Mouse (Mus musculus): Measurements from ENCODE around the gene Slc24a3. TPM values are rescaled to one million over a fixed set of nuclear protein-coding genes. Genes with fewer than 3 reads are reported as not detected.

Slc24a3 gene
- polyA plus RNA-seq, 1 experiment from 2014 or later = 2.9 TPM

- Histone ChIP-seq H3K4me2 (no peak overlapping the region), H3K36me3 (no peaks in the 10 kb centered on the region), H3K4me1 (no peaks in the 10 kb centered on the region), H3K27me3 (no peaks in the 10 kb centered on the region), H3K4me3 (no peak overlapping the region), H3K9ac (no peak overlapping the region), H3K9me3 (no peaks in the 10 kb centered on the region), H3K27ac (no peak overlapping the region)
- 18% methylated on average over 2 of the region's 2 CpGs for WGBS
- no peak for ATAC-seq (ENCODE audit: borderline replicate concordance, extremely low read depth, low FRiP score, low TSS enrichment)
Measured at GRCm38 (mm10) chr2:145291473-145291872, 123.9 kb downstream of the Slc24a3 start.

- Histone ChIP-seq H3K36me3 (no peaks in the 10 kb centered on the region), H3K9me3 (no peaks in the 10 kb centered on the region), H3K27ac (no peak overlapping the region), H3K4me3 (no peak overlapping the region), H3K4me1 (no peaks in the 10 kb centered on the region), H3K27me3 (no peaks in the 10 kb centered on the region), H3K9ac (no peak overlapping the region), H3K4me2 (no peak overlapping the region)
- WGBS = 95% methylated on average over 1 of the region's 1 CpGs
- no peak for ATAC-seq (ENCODE audit: borderline replicate concordance, extremely low read depth, low FRiP score, low TSS enrichment)
Measured at GRCm38 (mm10) chr2:145292196-145292595, 124.6 kb downstream of the Slc24a3 start.

GRCm38 (mm10) chr2:145292816-145293215, 125.3 kb downstream of the Slc24a3 start:
- no peak for ATAC-seq (ENCODE audit: borderline replicate concordance, extremely low read depth, low FRiP score, low TSS enrichment)
- H3K4me3 ChIP-seq = no peak overlapping the region
- no peak overlapping the region for H3K9ac ChIP-seq

GRCm38 (mm10) chr2:145296906-145297305, 129.4 kb downstream of the Slc24a3 start:
- Histone ChIP-seq H3K4me2 (no peak overlapping the region), H3K4me3 (no peak overlapping the region), H3K9ac (no peak overlapping the region), H3K36me3 (no peaks in the 10 kb centered on the region), H3K27ac (no peak overlapping the region), H3K27me3 (no peaks in the 10 kb centered on the region), H3K4me1 (no peaks in the 10 kb centered on the region), H3K9me3 (no peaks in the 10 kb centered on the region)
- 66% methylated on average over 1 of the region's 1 CpGs for WGBS
- ATAC-seq (ENCODE audit: borderline replicate concordance, extremely low read depth, low FRiP score, low TSS enrichment) = no peak

More at GRCm38 (mm10) chr2:145292816-145293215, 125.3 kb downstream of the Slc24a3 start:
- H3K4me2 ChIP-seq = no peak overlapping the region
- H3K9me3 ChIP-seq = no peaks in the 10 kb centered on the region
- H3K36me3 ChIP-seq = no peaks in the 10 kb centered on the region
- WGBS = 17% methylated on average over 1 of the region's 1 CpGs
- no peak overlapping the region for H3K27ac ChIP-seq
- H3K4me1 ChIP-seq = no peaks in the 10 kb centered on the region
- no peaks in the 10 kb centered on the region for H3K27me3 ChIP-seq

- Histone ChIP-seq H3K36me3 (no peaks in the 10 kb centered on the region), H3K27me3 (no peaks in the 10 kb centered on the region), H3K4me1 (no peaks in the 10 kb centered on the region), H3K9me3 (no peaks in the 10 kb centered on the region), H3K27ac (no peak overlapping the region), H3K9ac (no peak overlapping the region), H3K4me3 (no peak overlapping the region), H3K4me2 (no peak overlapping the region)
- WGBS = 64% methylated on average over 5 of the region's 5 CpGs
- no peak for ATAC-seq (ENCODE audit: borderline replicate concordance, extremely low read depth, low FRiP score, low TSS enrichment)
Measured at GRCm38 (mm10) chr2:145299914-145300699, 132.6 kb downstream of the Slc24a3 start.

GRCm38 (mm10) chr2:145307231-145307883, 139.8 kb downstream of the Slc24a3 start:
- Histone ChIP-seq H3K9ac (no peak overlapping the region), H3K4me3 (no peak overlapping the region), H3K9me3 (no peaks in the 10 kb centered on the region), H3K4me2 (no peak overlapping the region), H3K27me3 (no peaks in the 10 kb centered on the region), H3K36me3 (no peaks in the 10 kb centered on the region), H3K4me1 (no peaks in the 10 kb centered on the region), H3K27ac (no peak overlapping the region)
- 55% methylated on average over 2 of the region's 2 CpGs for WGBS
- ATAC-seq (ENCODE audit: borderline replicate concordance, extremely low read depth, low FRiP score, low TSS enrichment) = no peak

GRCm38 (mm10) chr2:145318916-145319315, 151.4 kb downstream of the Slc24a3 start:
- ATAC-seq (ENCODE audit: borderline replicate concordance, extremely low read depth, low FRiP score, low TSS enrichment) = no peak
- 22% methylated on average over 2 of the region's 2 CpGs for WGBS
- no peak overlapping the region for H3K9ac ChIP-seq
- no peak overlapping the region for H3K27ac ChIP-seq
- H3K4me1 ChIP-seq = no peaks in the 10 kb centered on the region
- H3K4me2 ChIP-seq = no peak overlapping the region
- no peak overlapping the region for H3K4me3 ChIP-seq
- no peaks in the 10 kb centered on the region for H3K9me3 ChIP-seq
- H3K36me3 ChIP-seq = no peaks in the 10 kb centered on the region
- H3K27me3 ChIP-seq = no peaks in the 10 kb centered on the region

- Histone ChIP-seq H3K4me1 (no peaks in the 10 kb centered on the region), H3K4me2 (no peak overlapping the region), H3K4me3 (no peak overlapping the region), H3K9me3 (no peaks in the 10 kb centered on the region), H3K27me3 (no peaks in the 10 kb centered on the region), H3K27ac (no peak overlapping the region), H3K36me3 (no peaks in the 10 kb centered on the region), H3K9ac (no peak overlapping the region)
- WGBS = 77% methylated on average over 3 of the region's 3 CpGs
- ATAC-seq (ENCODE audit: borderline replicate concordance, extremely low read depth, low FRiP score, low TSS enrichment) = no peak
Measured at GRCm38 (mm10) chr2:145321287-145321686, 153.7 kb downstream of the Slc24a3 start.

GRCm38 (mm10) chr2:145321755-145322154, 154.2 kb downstream of the Slc24a3 start:
- Histone ChIP-seq H3K9ac (no peak overlapping the region), H3K4me3 (no peak overlapping the region), H3K4me2 (no peak overlapping the region), H3K27ac (no peak overlapping the region), H3K27me3 (no peaks in the 10 kb centered on the region), H3K36me3 (no peaks in the 10 kb centered on the region), H3K4me1 (no peaks in the 10 kb centered on the region), H3K9me3 (no peaks in the 10 kb centered on the region)
- no peak for ATAC-seq (ENCODE audit: borderline replicate concordance, extremely low read depth, low FRiP score, low TSS enrichment)

GRCm38 (mm10) chr2:145324477-145324876, 156.9 kb downstream of the Slc24a3 start:
- H3K9me3 ChIP-seq = no peaks in the 10 kb centered on the region
- H3K4me1 ChIP-seq = no peaks in the 10 kb centered on the region
- H3K27me3 ChIP-seq = no peaks in the 10 kb centered on the region
- ATAC-seq (ENCODE audit: borderline replicate concordance, extremely low read depth, low FRiP score, low TSS enrichment) = no peak
- 33% methylated on average over 3 of the region's 3 CpGs for WGBS
- H3K27ac ChIP-seq = no peak overlapping the region
- H3K9ac ChIP-seq = no peak overlapping the region
- no peaks in the 10 kb centered on the region for H3K36me3 ChIP-seq
- no peak overlapping the region for H3K4me3 ChIP-seq
- H3K4me2 ChIP-seq = no peak overlapping the region

GRCm38 (mm10) chr2:145325852-145326251, 158.3 kb downstream of the Slc24a3 start:
- Histone ChIP-seq H3K9ac (no peak overlapping the region), H3K36me3 (no peaks in the 10 kb centered on the region), H3K4me1 (no peaks in the 10 kb centered on the region), H3K4me2 (no peak overlapping the region), H3K9me3 (no peaks in the 10 kb centered on the region), H3K27ac (no peak overlapping the region), H3K27me3 (no peaks in the 10 kb centered on the region), H3K4me3 (no peak overlapping the region)
- 66% methylated on average over 4 of the region's 4 CpGs for WGBS
- no peak for ATAC-seq (ENCODE audit: borderline replicate concordance, extremely low read depth, low FRiP score, low TSS enrichment)

- Histone ChIP-seq H3K4me3 (no peak overlapping the region), H3K27me3 (no peaks in the 10 kb centered on the region), H3K4me2 (no peak overlapping the region), H3K27ac (no peak overlapping the region), H3K9ac (no peak overlapping the region), H3K9me3 (no peaks in the 10 kb centered on the region), H3K4me1 (no peaks in the 10 kb centered on the region), H3K36me3 (no peaks in the 10 kb centered on the region)
- no peak for ATAC-seq (ENCODE audit: borderline replicate concordance, extremely low read depth, low FRiP score, low TSS enrichment)
- WGBS = 70% methylated on average over 2 of the region's 2 CpGs
Measured at GRCm38 (mm10) chr2:145326544-145326943, 159.0 kb downstream of the Slc24a3 start.
